Mouse (Mus musculus): Measurements from ENCODE around the gene Neurod2.

Gene Neurod2

GRCm38 (mm10) chr11:98353651-98354211 is 24.3 kb upstream of the Neurod2 start:
- DNase-seq (ENCODE audit: low spot score): no peak

GRCm38 (mm10) chr11:98352272-98352990 is 23.0 kb upstream of the Neurod2 start:
- DNase-seq (ENCODE audit: low spot score): no peak

- DNase-seq (ENCODE audit: low spot score): no peak
Measured at GRCm38 (mm10) chr11:98349308-98349707, 19.9 kb upstream of the Neurod2 start.

- DNase-seq (ENCODE audit: low spot score): no peak
Measured at GRCm38 (mm10) chr11:98348083-98348961, 18.9 kb upstream of the Neurod2 start, which contains the start of gene Ppp1r1b. Ppp1r1b (plus strand) TSS chr11:98348404.

- DNase-seq (ENCODE audit: low spot score): no peak
Measured at GRCm38 (mm10) chr11:98347385-98348082, 18.1 kb upstream of the Neurod2 start.

GRCm38 (mm10) chr11:98346168-98346567 is 16.7 kb upstream of the Neurod2 start:
- DNase-seq (ENCODE audit: low spot score): no peak

GRCm38 (mm10) chr11:98345253-98345652 is 15.8 kb upstream of the Neurod2 start:
- DNase-seq (ENCODE audit: low spot score): peak; percentile 55

GRCm38 (mm10) chr11:98342000-98342945 is 12.8 kb upstream of the Neurod2 start:
- DNase-seq (ENCODE audit: low spot score): peak; percentile 76

- no peak for DNase-seq (ENCODE audit: low spot score)
Measured at GRCm38 (mm10) chr11:98341174-98341573, 11.7 kb upstream of the Neurod2 start.

- no peak for DNase-seq (ENCODE audit: low spot score)
Measured at GRCm38 (mm10) chr11:98340597-98340996, 11.1 kb upstream of the Neurod2 start.

- DNase-seq (ENCODE audit: low spot score): no peak
Measured at GRCm38 (mm10) chr11:98339679-98340287, 10.3 kb upstream of the Neurod2 start.

GRCm38 (mm10) chr11:98339071-98339501 is 9.6 kb upstream of the Neurod2 start:
- no peak for DNase-seq (ENCODE audit: low spot score)

GRCm38 (mm10) chr11:98338507-98338961 is 9.1 kb upstream of the Neurod2 start:
- no peak for DNase-seq (ENCODE audit: low spot score)

- no peak for DNase-seq (ENCODE audit: low spot score)
Measured at GRCm38 (mm10) chr11:98336245-98337107, 7.0 kb upstream of the Neurod2 start.

- DNase-seq (ENCODE audit: low spot score): no peak
Measured at GRCm38 (mm10) chr11:98335250-98335649, 5.8 kb upstream of the Neurod2 start.

- DNase-seq (ENCODE audit: low spot score): no peak
Measured at GRCm38 (mm10) chr11:98333981-98334741, 4.7 kb upstream of the Neurod2 start.

- DNase-seq (ENCODE audit: low spot score): no peak
Measured at GRCm38 (mm10) chr11:98333263-98333696, 3.8 kb upstream of the Neurod2 start.

GRCm38 (mm10) chr11:98332841-98333240 is 3.4 kb upstream of the Neurod2 start:
- DNase-seq (ENCODE audit: low spot score): no peak

- DNase-seq (ENCODE audit: low spot score): no peak
Measured at GRCm38 (mm10) chr11:98332186-98332585, 2.7 kb upstream of the Neurod2 start.
